Mouse (Mus musculus): ENCODE measurements around the gene 4930544D05Rik.

- TF ChIP-seq MAFK (IDR thresholded peaks at IDR 0.05; ENCODE audit: insufficient read depth, low read depth, low read length), result no peak
- TF ChIP-seq ZNF384 (IDR thresholded peaks at IDR 0.05; ENCODE audit: low read depth, low read length), result no peak
- TF ChIP-seq ZC3H11A (IDR thresholded peaks at IDR 0.05; ENCODE audit: borderline replicate concordance, low read depth, low read length), result no peak
- no peak for TF ChIP-seq CHD2 (IDR thresholded peaks at IDR 0.05; ENCODE audit: low read depth, low read length)
- no peak for TF ChIP-seq HCFC1 (IDR thresholded peaks at IDR 0.05; ENCODE audit: borderline replicate concordance, insufficient read depth, low read length)
Observed at GRCm38 (mm10) chr11:70583022-70583714, 32.5 kb upstream of the 4930544D05Rik start.

All from ES-E14 (cell line).